19 mouse cellular contexts compared by ENCODE assay signal in genomic region chr17:26111722-26112121, GRCm38 (mm10).
"Had no signal": no experiment of that assay in that cellular context is flagged by ENCODE, and none has a peak within 500 bp of the region (broad histone marks: within the 10 kb centered on the region; RNA-seq: fewer than 3 reads in every experiment).

No protein-coding gene starts in this region.

- H3K9me3 ChIP-seq: midbrain, embryonic 10.5 days; midbrain, embryonic 13.5 days; neural tube, embryonic 13.5 days; stomach, embryonic 15.5 days had no signal

- DNase-seq: kidney, adult 9 months; kidney, postnatal 14 days; kidney, postnatal 4 days; layer of hippocampus, adult 9-11 months; liver, postnatal 0 days; lung, embryonic 14.5 days; lung, postnatal 36 days; retina, postnatal 1 day; right cerebral cortex, postnatal 25 days; spleen, adult 18-20 months; thymus, postnatal 25 days had no signal

- H3K27ac ChIP-seq: left cerebral cortex, adult 2 months; liver, embryonic 14.5 days; midbrain, embryonic 13.5 days; neural tube, embryonic 13.5 days; stomach, embryonic 15.5 days had no signal

- H3K36me3 ChIP-seq: midbrain, embryonic 10.5 days; midbrain, embryonic 13.5 days; neural tube, embryonic 13.5 days; stomach, embryonic 15.5 days had no signal

- H3K4me3 ChIP-seq: left cerebral cortex, adult 2 months; megakaryocyte, embryonic 14.5 days; midbrain, embryonic 13.5 days; myocyte; neural tube, embryonic 13.5 days; stomach, embryonic 15.5 days had no signal

- H3K9ac ChIP-seq: liver, embryonic 14.5 days; liver, postnatal 0 days; lung, embryonic 14.5 days; midbrain, embryonic 13.5 days; neural tube, embryonic 13.5 days; stomach, embryonic 15.5 days had no signal
